Mouse (Mus musculus) forebrain, embryonic 12.5 days (tissue): Measurements from ENCODE around the gene Siah1b. TPM values are rescaled to one million over a fixed set of nuclear protein-coding genes. Genes with fewer than 3 reads are reported as not detected.

Experiments
- ATAC-seq: fragments of 200-750 bp; cut with Nextera tagmentation; 2 replicates; pipeline ENCODE4 v1.8.0; 2017; ENCODE audit warnings: moderate TSS enrichment; ENCODE audit not compliant: low FRiP score
- H3K27ac ChIP-seq: fragments of 300-500 bp; sonication (generic); 2 replicates; pipeline ENCODE4 v1.5.1; 2016; ENCODE audit warnings: mild to moderate bottlenecking
- H3K27me3 ChIP-seq: fragments of 300-500 bp; sonication (generic); 2 replicates; pipeline ENCODE4 v1.6.1; 2016; ENCODE audit warnings: mild to moderate bottlenecking
- H3K36me3 ChIP-seq: fragments of 300-500 bp; sonication (generic); replicated peaks from 2 replicates; pipeline ENCODE4 v1.6.1; 2016; ENCODE audit warnings: mild to moderate bottlenecking
- H3K4me1 ChIP-seq: fragments of 300-500 bp; sonication (generic); 2 replicates; pipeline ENCODE4 v1.6.1; 2016
- H3K4me2 ChIP-seq: fragments of 300-500 bp; sonication (generic); 2 replicates; pipeline ENCODE4 v1.6.1; 2016; ENCODE audit warnings: mild to moderate bottlenecking, moderate library complexity
- H3K4me3 ChIP-seq: fragments of 300-500 bp; sonication (generic); replicated peaks from 2 replicates; pipeline ENCODE4 v1.5.1; 2016; ENCODE audit warnings: mild to moderate bottlenecking
- H3K9ac ChIP-seq: fragments of 300-500 bp; sonication (generic); 2 replicates; pipeline ENCODE4 v1.6.1; 2016; ENCODE audit warnings: mild to moderate bottlenecking
- H3K9me3 ChIP-seq: fragments of 300-500 bp; sonication (generic); 2 replicates; pipeline ENCODE4 v1.6.1; 2016
- WGBS: fragments of 180-500 bp; shearing (Covaris S2); methylation state at CpG from one replicate; pipeline ENCODE4 v1.1.7; 2016; 5-methylcytosine and 5-hydroxymethylcytosine counted together
- polyA plus RNA-seq: library from polyadenylated mRNA; unstranded; fragments of >200 nt; fragmentation: Nextera tagmentation; extraction: Ambion mirVana; gene quantifications from 2 replicates; pipeline ENCODE4 v1.2.1, GENCODE M21; 2016

Gene Siah1b
- polyA plus RNA-seq, 1 experiment from 2014 or later: 46.6 TPM

GRCm38 (mm10) chrX:164082030-164082429 is 5.7 kb upstream of the Siah1b start:
- no peaks in the 10 kb centered on the region for H3K36me3 ChIP-seq
- H3K9me3 ChIP-seq: no peaks in the 10 kb centered on the region
- H3K4me2 ChIP-seq: no peak overlapping the region
- ATAC-seq: no peak
- H3K9ac ChIP-seq: no peak overlapping the region
- 88% methylated on average over 9 of the region's 9 CpGs for WGBS
- no peak overlapping the region for H3K4me3 ChIP-seq
- peaks cover 19% of the 10 kb centered on the region for H3K27me3 ChIP-seq
- H3K4me1 ChIP-seq: no peaks in the 10 kb centered on the region
- H3K27ac ChIP-seq: no peak overlapping the region

- Histone ChIP-seq H3K9me3 (no peaks in the 10 kb centered on the region), H3K4me1 (no peaks in the 10 kb centered on the region), H3K4me3 (no peak overlapping the region), H3K4me2 (no peak overlapping the region), H3K27me3 (no peaks in the 10 kb centered on the region), H3K9ac (no peak overlapping the region), H3K27ac (no peak overlapping the region), H3K36me3 (peaks cover 10% of the 10 kb centered on the region; the same call in 1 of the 2 replicates)
- 90% methylated on average over 4 of the region's 4 CpGs for WGBS
- no peak for ATAC-seq
Measured at GRCm38 (mm10) chrX:164068968-164069367, 7.3 kb downstream of the Siah1b start.

GRCm38 (mm10) chrX:164066185-164066584 is 10.1 kb downstream of the Siah1b start:
- no peak overlapping the region for H3K4me2 ChIP-seq
- ATAC-seq: peak; percentile 51; the same call in 1 of the 2 replicates
- peaks cover 10% of the 10 kb centered on the region; the same call in 1 of the 2 replicates for H3K27me3 ChIP-seq
- no peak overlapping the region for H3K27ac ChIP-seq
- no peaks in the 10 kb centered on the region for H3K9me3 ChIP-seq
- H3K9ac ChIP-seq: no peak overlapping the region
- 9% methylated on average over 2 of the region's 2 CpGs for WGBS
- H3K4me3 ChIP-seq: no peak overlapping the region
- H3K4me1 ChIP-seq: no peaks in the 10 kb centered on the region
- H3K36me3 ChIP-seq: peaks cover 1% of the 10 kb centered on the region; the same call in 1 of the 2 replicates

- H3K9ac ChIP-seq: no peak overlapping the region
- no peaks in the 10 kb centered on the region for H3K36me3 ChIP-seq
- H3K27ac ChIP-seq: no peak overlapping the region
- ATAC-seq: no peak
- no peak overlapping the region for H3K4me2 ChIP-seq
- H3K27me3 ChIP-seq: peaks cover 30% of the 10 kb centered on the region; the same call in 1 of the 2 replicates
- 62% methylated on average over 4 of the region's 4 CpGs for WGBS
- H3K9me3 ChIP-seq: no peaks in the 10 kb centered on the region
- no peaks in the 10 kb centered on the region for H3K4me1 ChIP-seq
- H3K4me3 ChIP-seq: no peak overlapping the region
Measured at GRCm38 (mm10) chrX:164059070-164059469, 17.2 kb downstream of the Siah1b start.

- no peak overlapping the region for H3K9ac ChIP-seq
- no peaks in the 10 kb centered on the region for H3K9me3 ChIP-seq
- no peak overlapping the region for H3K27ac ChIP-seq
- 87% methylated on average over 3 of the region's 3 CpGs for WGBS
- no peak overlapping the region for H3K4me3 ChIP-seq
- no peak for ATAC-seq
- no peaks in the 10 kb centered on the region for H3K4me1 ChIP-seq
- H3K4me2 ChIP-seq: no peak overlapping the region
- peaks cover 30% of the 10 kb centered on the region; the same call in 1 of the 2 replicates for H3K27me3 ChIP-seq
- no peaks in the 10 kb centered on the region for H3K36me3 ChIP-seq
Measured at GRCm38 (mm10) chrX:164058523-164058922, 17.8 kb downstream of the Siah1b start.

GRCm38 (mm10) chrX:164055726-164056125 is 20.6 kb downstream of the Siah1b start:
- Histone ChIP-seq H3K4me3 (no peak overlapping the region), H3K9ac (no peak overlapping the region), H3K27ac (no peak overlapping the region), H3K4me1 (no peaks in the 10 kb centered on the region), H3K9me3 (no peaks in the 10 kb centered on the region), H3K36me3 (no peaks in the 10 kb centered on the region), H3K27me3 (peaks cover 16% of the 10 kb centered on the region; the same call in 1 of the 2 replicates), H3K4me2 (no peak overlapping the region)
- WGBS: 91% methylated on average over 4 of the region's 4 CpGs
- no peak for ATAC-seq

- no peak overlapping the region for H3K9ac ChIP-seq
- H3K9me3 ChIP-seq: no peaks in the 10 kb centered on the region
- peaks cover 9% of the 10 kb centered on the region; the same call in 1 of the 2 replicates for H3K27me3 ChIP-seq
- WGBS: 75% methylated on average over 2 of the region's 2 CpGs
- no peaks in the 10 kb centered on the region for H3K4me1 ChIP-seq
- H3K4me2 ChIP-seq: no peak overlapping the region
- H3K36me3 ChIP-seq: no peaks in the 10 kb centered on the region
- no peak for ATAC-seq
- H3K27ac ChIP-seq: no peak overlapping the region
- H3K4me3 ChIP-seq: no peak overlapping the region
Measured at GRCm38 (mm10) chrX:164046736-164047135, 29.6 kb downstream of the Siah1b start.

- no peaks in the 10 kb centered on the region; the same call in 1 of the 2 replicates for H3K4me1 ChIP-seq
- peaks cover 25% of the 10 kb centered on the region for H3K27me3 ChIP-seq
- no peak for ATAC-seq
- no peak overlapping the region for H3K4me3 ChIP-seq
- no peaks in the 10 kb centered on the region for H3K36me3 ChIP-seq
- no peaks in the 10 kb centered on the region for H3K9me3 ChIP-seq
- H3K27ac ChIP-seq: no peak overlapping the region
- H3K4me2 ChIP-seq: no peak overlapping the region
- 70% methylated on average over 13 of the region's 13 CpGs for whole genome bisulfite sequencing
- H3K9ac ChIP-seq: no peak overlapping the region
Measured at GRCm38 (mm10) chrX:164042069-164042468, 34.2 kb downstream of the Siah1b start.

GRCm38 (mm10) chrX:164038882-164039281 is 37.4 kb downstream of the Siah1b start:
- no peak overlapping the region for H3K4me3 ChIP-seq
- H3K36me3 ChIP-seq: no peaks in the 10 kb centered on the region
- 33% methylated on average over 2 of the region's 2 CpGs for WGBS
- peak; percentile 63; the same call in 1 of the 2 replicates for ATAC-seq
- no peaks in the 10 kb centered on the region; the same call in 1 of the 2 replicates for H3K4me1 ChIP-seq
- no peak overlapping the region for H3K4me2 ChIP-seq
- H3K27ac ChIP-seq: no peak overlapping the region
- no peaks in the 10 kb centered on the region for H3K9me3 ChIP-seq
- peaks cover 27% of the 10 kb centered on the region for H3K27me3 ChIP-seq
- no peak overlapping the region for H3K9ac ChIP-seq

- WGBS: 84% methylated on average over 7 of the region's 7 CpGs
- ATAC-seq: no peak
- Histone ChIP-seq H3K4me3 (no peak overlapping the region), H3K27me3 (peaks cover 27% of the 10 kb centered on the region), H3K4me2 (no peak overlapping the region), H3K27ac (no peak overlapping the region), H3K4me1 (no peaks in the 10 kb centered on the region; the same call in 1 of the 2 replicates), H3K9ac (no peak overlapping the region), H3K9me3 (no peaks in the 10 kb centered on the region), H3K36me3 (no peaks in the 10 kb centered on the region)
Measured at GRCm38 (mm10) chrX:164035931-164036330, 40.4 kb downstream of the Siah1b start.

- 89% methylated on average over 2 of the region's 2 CpGs for WGBS
- no peak overlapping the region for H3K4me2 ChIP-seq
- no peak overlapping the region for H3K27ac ChIP-seq
- no peaks in the 10 kb centered on the region for H3K9me3 ChIP-seq
- H3K4me1 ChIP-seq: no peaks in the 10 kb centered on the region; the same call in 1 of the 2 replicates
- H3K9ac ChIP-seq: no peak overlapping the region
- H3K36me3 ChIP-seq: no peaks in the 10 kb centered on the region
- ATAC-seq: no peak
- no peak overlapping the region for H3K4me3 ChIP-seq
- peaks cover 27% of the 10 kb centered on the region for H3K27me3 ChIP-seq
Measured at GRCm38 (mm10) chrX:164035401-164035800, 40.9 kb downstream of the Siah1b start.

- Histone ChIP-seq H3K36me3 (no peaks in the 10 kb centered on the region), H3K4me2 (no peak overlapping the region), H3K27ac (no peak overlapping the region), H3K4me3 (no peak overlapping the region), H3K9ac (no peak overlapping the region), H3K4me1 (no peaks in the 10 kb centered on the region; the same call in 1 of the 2 replicates), H3K9me3 (no peaks in the 10 kb centered on the region), H3K27me3 (0 out of 2 replicates have a peak, but pooled peaks cover 12% of the 10 kb centered on the region)
- WGBS: 87% methylated on average over 7 of the region's 7 CpGs
- ATAC-seq: no peak
Measured at GRCm38 (mm10) chrX:164032526-164032925, 43.8 kb downstream of the Siah1b start.

GRCm38 (mm10) chrX:164027607-164028289 is 48.5 kb downstream of the Siah1b start, which contains the start of gene Car5b:
Gene Car5b (minus strand): TSS chrX:164027997.
- no peak within 1 kb of the TSS for H3K27ac ChIP-seq
- peak; percentile 95 for ATAC-seq
- H3K9me3 ChIP-seq: no peaks in the 10 kb centered on the region
- peaks cover 7% of the 10 kb centered on the region; the same call in 1 of the 2 replicates for H3K27me3 ChIP-seq
- H3K4me3 ChIP-seq: peak within 1 kb of the TSS; percentile 33
- H3K36me3 ChIP-seq: no peaks in the 10 kb centered on the region
- H3K9ac ChIP-seq: no peak within 1 kb of the TSS
- peak within 1 kb of the TSS; percentile 50 for H3K4me2 ChIP-seq
- H3K4me1 ChIP-seq: no peaks in the 10 kb centered on the region; the same call in none of the 2 replicates
- WGBS: 17% methylated on average over 19 of the region's 22 CpGs
